Mouse (Mus musculus) midbrain, postnatal 0 days (tissue): Measurements from ENCODE around the gene Dnhd1. TPM values are rescaled to one million over a fixed set of nuclear protein-coding genes. Genes with fewer than 3 reads are reported as not detected.

Experiments used
- ATAC-seq: fragments of 200-750 bp; cut with Nextera tagmentation; 2 replicates; pipeline ENCODE4 v1.8.0; 2017; ENCODE audit warnings: moderate number of reproducible peaks, mild to moderate bottlenecking, moderate TSS enrichment, moderate library complexity; ENCODE audit not compliant: low FRiP score
- DNase-seq: peaks from one replicate; pipeline ENCODE4 v3.0.0-alpha.2; 2015; ENCODE audit warnings: low spot score
- H3K27ac ChIP-seq: fragments of 300-500 bp; sonication (generic); 2 replicates; pipeline ENCODE4 v1.5.1; 2014; ENCODE audit warnings: low read depth, mild to moderate bottlenecking, low read length, mixed read lengths
- H3K27me3 ChIP-seq: fragments of 300-500 bp; sonication (generic); 2 replicates; pipeline ENCODE4 v1.6.1; 2014; ENCODE audit warnings: low read length, control low read depth, mixed read lengths; ENCODE audit not compliant: insufficient read depth
- H3K36me3 ChIP-seq: fragments of 300-500 bp; sonication (generic); 2 replicates; pipeline ENCODE4 v1.6.1; 2014; ENCODE audit warnings: low read length, control low read depth, mixed read lengths; ENCODE audit not compliant: insufficient read depth
- H3K4me1 ChIP-seq: fragments of 300-500 bp; sonication (generic); 2 replicates; pipeline ENCODE4 v1.6.1; 2014; ENCODE audit warnings: mild to moderate bottlenecking, control low read depth, antibody characterized with exemption, low read length, mixed read lengths; ENCODE audit not compliant: insufficient read depth
- H3K4me2 ChIP-seq: fragments of 300-500 bp; sonication (generic); 2 replicates; pipeline ENCODE4 v1.6.1; 2014; ENCODE audit warnings: low read depth, mild to moderate bottlenecking, low read length, mixed read lengths; ENCODE audit not compliant: poor library complexity, severe bottlenecking
- H3K4me3 ChIP-seq: fragments of 300-500 bp; sonication (generic); 2 replicates; pipeline ENCODE4 v1.5.1; 2014; ENCODE audit warnings: low read depth, mild to moderate bottlenecking, low read length, moderate library complexity
- H3K9ac ChIP-seq: fragments of 300-500 bp; sonication (generic); replicated peaks from 2 replicates; pipeline ENCODE4 v1.6.1; 2014; ENCODE audit warnings: mild to moderate bottlenecking, low read length, moderate library complexity, mixed read lengths; ENCODE audit not compliant: poor library complexity, severe bottlenecking
- H3K9me3 ChIP-seq: fragments of 300-500 bp; sonication (generic); 2 replicates; pipeline ENCODE4 v1.6.1; 2016; ENCODE audit warnings: low read length, control low read depth
- CTCF ChIP-seq: IDR thresholded peaks from 2 replicates; pipeline ENCODE4 v1.5.1; 2016; ENCODE audit warnings: antibody characterized with exemption, mild to moderate bottlenecking
- WGBS: fragments of 180-500 bp; shearing (Covaris S2); extraction: QIAGEN DNeasy Blood & Tissue Kit; methylation state at CpG from one replicate; pipeline ENCODE4 v1.1.7; 2014; 5-methylcytosine and 5-hydroxymethylcytosine counted together
- polyA plus RNA-seq: library from polyadenylated mRNA; unstranded; fragments of >200 nt; fragmentation: Nextera tagmentation; extraction: Ambion mirVana; gene quantifications from 2 replicates; pipeline ENCODE4 v1.2.1, GENCODE M21; 2015
- total RNA-seq: library from RNA; depleted of rRNA; stranded (reverse); fragments of >200 nt; gene quantifications from 2 replicates; pipeline ENCODE4 v1.2.3, GENCODE M21; 2014

Gene Dnhd1
- total and polyA plus RNA-seq, 2 experiments from 2014 or later: 1.9 to 3.8 TPM

DNA sequence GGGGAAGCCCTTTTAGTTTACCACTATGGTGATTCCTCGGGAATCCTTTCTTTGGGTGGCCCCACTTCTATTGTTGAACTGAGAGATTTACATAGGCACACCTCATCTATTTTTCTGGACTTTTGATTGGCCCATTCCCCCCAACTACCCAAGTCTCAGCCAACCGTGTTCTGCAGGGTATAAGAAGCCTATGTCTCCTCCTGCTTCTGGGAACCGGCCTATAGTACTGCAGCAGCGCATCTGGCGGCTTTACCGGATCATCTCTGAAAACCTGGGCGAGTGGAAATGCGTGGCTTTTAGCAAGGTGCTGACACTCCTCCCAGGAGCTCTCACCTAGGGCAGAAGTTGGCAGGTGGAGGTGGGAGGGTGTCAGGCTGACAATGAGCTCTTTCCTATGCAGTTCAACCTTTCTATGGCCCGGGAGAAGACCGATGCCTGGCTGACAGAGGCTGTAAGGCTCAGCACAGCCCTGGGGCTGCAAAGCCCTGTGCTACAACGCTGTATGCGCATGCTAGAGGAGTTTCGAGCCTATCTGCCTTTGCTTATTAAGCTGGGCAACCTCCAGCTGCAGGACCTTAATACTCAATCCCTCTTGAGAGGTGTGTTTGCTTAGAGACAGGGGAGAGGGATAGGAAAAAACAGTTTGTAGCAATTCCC lies 35.0 kb downstream of the Dnhd1 start:
- no peaks in the 10 kb centered on the region for H3K9me3 ChIP-seq
- no peak overlapping the region for H3K4me3 ChIP-seq
- H3K27ac ChIP-seq: no peak overlapping the region
- H3K36me3 ChIP-seq: 0 out of 2 replicates have a peak, but pooled peaks cover 2% of the 10 kb centered on the region
- H3K9ac ChIP-seq: no peak overlapping the region
- H3K27me3 ChIP-seq: no peaks in the 10 kb centered on the region
- no peaks in the 10 kb centered on the region for H3K4me1 ChIP-seq
- TF ChIP-seq CTCF: no peak
- ATAC-seq (peak; percentile 82), DNase-seq (peak; percentile 15)
- 11% methylated on average over 13 of the region's 13 CpGs for WGBS
- peak overlapping the region; percentile 13; the same call in 1 of the 2 replicates for H3K4me2 ChIP-seq

DNA sequence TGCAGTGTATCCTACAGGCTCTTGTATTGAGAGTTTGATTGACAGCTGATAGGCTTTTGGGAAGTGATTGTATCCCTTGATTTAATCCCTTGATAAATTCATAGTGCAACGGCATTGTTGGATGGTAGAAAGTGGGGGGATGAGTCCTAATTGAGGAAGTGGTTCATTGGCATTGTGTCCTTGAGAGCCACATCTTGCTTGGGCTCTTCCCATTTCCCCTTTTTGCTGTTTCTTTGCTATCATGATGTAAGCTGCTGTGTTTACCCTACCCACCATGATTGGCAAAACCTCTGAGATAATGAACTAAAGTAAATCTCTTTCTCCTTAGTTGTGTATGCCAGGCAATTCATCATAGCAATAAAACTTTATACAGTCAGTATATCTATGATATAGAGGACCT lies 40.2 kb downstream of the Dnhd1 start:
- TF ChIP-seq CTCF: no peak
- Histone ChIP-seq H3K9me3 (no peaks in the 10 kb centered on the region), H3K27me3 (no peaks in the 10 kb centered on the region), H3K4me3 (no peak overlapping the region), H3K36me3 (no peaks in the 10 kb centered on the region), H3K4me1 (no peaks in the 10 kb centered on the region), H3K9ac (no peak overlapping the region), H3K4me2 (no peak overlapping the region), H3K27ac (no peak overlapping the region)
- 42% methylated on average over 1 of the region's 1 CpGs for WGBS
- ATAC-seq: no peak
- DNase-seq: no peak

DNA sequence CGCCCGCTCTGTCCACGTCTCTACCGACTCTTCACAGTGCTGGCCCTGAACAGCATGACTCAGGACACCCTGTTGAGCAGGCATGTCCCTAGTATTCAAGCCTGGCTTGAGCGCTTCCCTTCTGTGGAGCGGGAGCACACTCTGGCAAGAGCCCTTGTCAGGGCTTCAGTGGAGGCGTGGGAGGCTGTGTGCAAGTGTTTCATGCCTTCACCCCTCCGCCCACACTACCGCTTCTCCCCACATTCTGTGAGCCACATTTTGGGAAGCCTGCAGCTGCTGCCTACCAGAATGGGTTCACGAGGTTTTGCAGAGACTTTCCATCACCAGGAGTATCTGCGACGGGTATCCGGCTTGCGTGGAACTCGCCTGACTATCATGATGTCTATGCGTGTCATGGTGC lies 52.6 kb downstream of the Dnhd1 start:
- no peak overlapping the region for H3K4me3 ChIP-seq
- no peak for TF ChIP-seq CTCF
- H3K4me2 ChIP-seq: no peak overlapping the region
- H3K4me1 ChIP-seq: no peaks in the 10 kb centered on the region
- 89% methylated on average over 16 of the region's 16 CpGs for WGBS
- no peak overlapping the region for H3K9ac ChIP-seq
- H3K27me3 ChIP-seq: no peaks in the 10 kb centered on the region
- H3K27ac ChIP-seq: no peak overlapping the region
- no peaks in the 10 kb centered on the region for H3K9me3 ChIP-seq
- no peaks in the 10 kb centered on the region for H3K36me3 ChIP-seq
- DNase-seq (no peak), ATAC-seq (no peak)

DNA sequence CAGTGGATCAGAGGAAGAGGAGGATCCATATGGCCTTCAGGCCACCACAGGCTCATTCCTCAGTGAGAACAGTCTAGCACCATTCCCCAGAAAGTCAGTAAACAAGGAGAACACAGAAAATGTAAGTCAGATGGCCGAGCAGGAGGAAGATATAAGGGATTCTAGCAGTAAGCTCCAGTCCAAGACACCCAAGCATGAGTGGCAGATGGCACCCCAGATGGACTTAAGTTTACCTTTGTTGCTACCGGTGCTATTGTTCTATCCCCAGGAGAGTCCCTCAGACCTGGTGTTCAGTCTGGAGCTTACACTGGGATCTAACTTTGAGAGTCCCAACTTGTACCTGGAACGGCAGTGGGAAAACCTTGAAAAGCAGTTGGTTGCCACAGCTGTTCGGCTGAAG lies 53.2 kb downstream of the Dnhd1 start:
- Histone ChIP-seq H3K4me2 (no peak overlapping the region), H3K9me3 (no peaks in the 10 kb centered on the region), H3K4me3 (no peak overlapping the region), H3K27ac (no peak overlapping the region), H3K36me3 (no peaks in the 10 kb centered on the region), H3K9ac (no peak overlapping the region), H3K27me3 (no peaks in the 10 kb centered on the region), H3K4me1 (no peaks in the 10 kb centered on the region)
- no peak for ATAC-seq
- no peak for TF ChIP-seq CTCF
- DNase-seq: no peak
- WGBS: 84% methylated on average over 4 of the region's 4 CpGs

DNA sequence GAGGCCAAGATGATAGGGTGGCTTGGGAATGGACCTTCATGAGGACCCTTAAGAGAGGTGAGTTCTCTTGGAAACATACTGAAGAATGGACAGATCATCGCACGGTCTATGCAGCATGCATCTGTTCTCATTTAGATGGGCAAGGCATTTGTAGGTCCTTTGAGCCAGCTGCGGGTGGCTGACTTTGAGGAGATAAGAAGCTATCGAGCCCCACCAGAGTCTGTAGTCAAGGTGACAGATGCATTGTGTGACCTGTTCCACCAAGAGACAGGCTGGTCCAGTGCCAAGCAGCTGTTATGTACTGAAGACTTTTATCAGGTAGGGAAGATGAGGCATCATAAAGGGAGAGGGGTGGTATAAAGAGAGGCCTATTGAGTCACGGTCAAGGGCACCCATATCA lies 58.1 kb downstream of the Dnhd1 start:
- no peak for TF ChIP-seq CTCF
- Histone ChIP-seq H3K4me1 (no peaks in the 10 kb centered on the region), H3K9ac (no peak overlapping the region), H3K9me3 (no peaks in the 10 kb centered on the region), H3K4me2 (no peak overlapping the region), H3K27me3 (no peaks in the 10 kb centered on the region), H3K36me3 (no peaks in the 10 kb centered on the region), H3K4me3 (no peak overlapping the region), H3K27ac (no peak overlapping the region)
- 92% methylated on average over 5 of the region's 5 CpGs for WGBS
- ATAC-seq (no peak), DNase-seq (no peak)

DNA sequence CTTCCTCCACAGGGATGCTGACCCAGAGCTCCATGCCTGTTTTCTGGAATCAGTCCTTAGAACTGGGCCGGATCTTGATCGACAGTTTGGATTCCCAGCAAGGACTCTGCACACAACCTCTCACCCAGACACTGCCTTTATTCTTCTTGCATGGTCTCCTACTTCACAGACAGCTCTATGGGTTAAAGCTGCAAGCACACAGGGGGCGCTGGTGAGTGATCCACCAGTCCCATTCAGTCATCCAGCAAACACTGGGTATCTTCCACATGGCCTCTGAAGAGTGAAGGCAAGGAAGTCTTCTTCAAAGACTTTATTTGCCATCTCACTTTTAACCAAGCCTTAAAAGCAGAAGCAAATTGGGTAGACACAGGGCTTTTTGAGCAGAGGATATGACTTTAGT lies 64.7 kb downstream of the Dnhd1 start:
- TF ChIP-seq CTCF: no peak
- 73% methylated on average over 3 of the region's 3 CpGs for WGBS
- Histone ChIP-seq H3K36me3 (0 out of 2 replicates have a peak, but pooled peaks cover 2% of the 10 kb centered on the region), H3K4me3 (no peak overlapping the region), H3K9me3 (no peaks in the 10 kb centered on the region), H3K4me1 (no peaks in the 10 kb centered on the region), H3K27me3 (no peaks in the 10 kb centered on the region), H3K9ac (no peak overlapping the region), H3K27ac (no peak overlapping the region), H3K4me2 (no peak overlapping the region)
- DNase-seq: no peak
- ATAC-seq: no peak
